Mouse (Mus musculus): ENCODE measurements around the gene Myod1. TPM values are rescaled to one million over a fixed set of nuclear protein-coding genes. Genes with fewer than 3 reads are reported as not detected.

Gene Myod1
- polyA plus RNA-seq, 1 experiment from 2014 or later: 22.0 TPM

- ATAC-seq (ENCODE audit: insufficient number of reproducible peaks, low FRiP score, low TSS enrichment, low read depth): no peak
- no peak overlapping the region for H3K4me3 ChIP-seq (ENCODE audit: low read depth, low read length)
- H3K36me3 ChIP-seq (ENCODE audit: control insufficient read depth, insufficient read depth, low read length): no peaks in the 10 kb centered on the region
- peaks cover 33% of the 10 kb centered on the region for H3K27me3 ChIP-seq (ENCODE audit: control insufficient read depth, insufficient read depth, low read length)
- no peak for DNase-seq (ENCODE audit: low spot score)
- no peak overlapping the region for H3K27ac ChIP-seq (replicated peaks; ENCODE audit: low read depth, low read length)
- no peaks in the 10 kb centered on the region for H3K9me3 ChIP-seq (ENCODE audit: control insufficient read depth, low read length)
- no peak overlapping the region for H3K4me2 ChIP-seq (ENCODE audit: low read depth, severe bottlenecking)
- H3K4me1 ChIP-seq (ENCODE audit: control insufficient read depth, insufficient read depth, low read length): no peaks in the 10 kb centered on the region
- no peak overlapping the region for H3K9ac ChIP-seq (ENCODE audit: low read length)
- WGBS: 56% methylated on average over 9 of the region's 9 CpGs
Measured at GRCm38 (mm10) chr7:46350119-46350702, 26.1 kb upstream of the Myod1 start.

GRCm38 (mm10) chr7:46352748-46353147, 23.5 kb upstream of the Myod1 start:
- no peak overlapping the region for H3K4me2 ChIP-seq (ENCODE audit: low read depth, severe bottlenecking)
- no peaks in the 10 kb centered on the region for H3K36me3 ChIP-seq (ENCODE audit: control insufficient read depth, insufficient read depth, low read length)
- H3K4me1 ChIP-seq (ENCODE audit: control insufficient read depth, insufficient read depth, low read length): no peaks in the 10 kb centered on the region
- H3K9ac ChIP-seq (ENCODE audit: low read length): no peak overlapping the region
- ATAC-seq (ENCODE audit: insufficient number of reproducible peaks, low FRiP score, low TSS enrichment, low read depth) (no peak), DNase-seq (ENCODE audit: low spot score) (no peak)
- 69% methylated on average over 2 of the region's 2 CpGs for WGBS
- H3K4me3 ChIP-seq (ENCODE audit: low read depth, low read length): no peak overlapping the region
- H3K27me3 ChIP-seq (ENCODE audit: control insufficient read depth, insufficient read depth, low read length): peaks cover 29% of the 10 kb centered on the region
- no peak overlapping the region for H3K27ac ChIP-seq (replicated peaks; ENCODE audit: low read depth, low read length)
- H3K9me3 ChIP-seq (ENCODE audit: control insufficient read depth, low read length): no peaks in the 10 kb centered on the region

GRCm38 (mm10) chr7:46353216-46353615, 23.1 kb upstream of the Myod1 start:
- Histone ChIP-seq H3K9me3 (ENCODE audit: control insufficient read depth, low read length) (no peaks in the 10 kb centered on the region), H3K9ac (ENCODE audit: low read length) (no peak overlapping the region), H3K4me3 (ENCODE audit: low read depth, low read length) (no peak overlapping the region), H3K27me3 (ENCODE audit: control insufficient read depth, insufficient read depth, low read length) (peaks cover 25% of the 10 kb centered on the region), H3K4me2 (ENCODE audit: low read depth, severe bottlenecking) (no peak overlapping the region), H3K4me1 (ENCODE audit: control insufficient read depth, insufficient read depth, low read length) (no peaks in the 10 kb centered on the region), H3K36me3 (ENCODE audit: control insufficient read depth, insufficient read depth, low read length) (no peaks in the 10 kb centered on the region), H3K27ac (replicated peaks; ENCODE audit: low read depth, low read length) (no peak overlapping the region)
- ATAC-seq (ENCODE audit: insufficient number of reproducible peaks, low FRiP score, low TSS enrichment, low read depth) (no peak), DNase-seq (ENCODE audit: low spot score) (no peak)
- 46% methylated on average over 8 of the region's 8 CpGs for WGBS

GRCm38 (mm10) chr7:46353875-46354274, 22.4 kb upstream of the Myod1 start:
- H3K9me3 ChIP-seq (ENCODE audit: control insufficient read depth, low read length): no peaks in the 10 kb centered on the region
- H3K4me2 ChIP-seq (ENCODE audit: low read depth, severe bottlenecking): no peak overlapping the region
- H3K9ac ChIP-seq (ENCODE audit: low read length): no peak overlapping the region
- no peak overlapping the region for H3K27ac ChIP-seq (replicated peaks; ENCODE audit: low read depth, low read length)
- H3K4me1 ChIP-seq (ENCODE audit: control insufficient read depth, insufficient read depth, low read length): no peaks in the 10 kb centered on the region
- H3K36me3 ChIP-seq (ENCODE audit: control insufficient read depth, insufficient read depth, low read length): no peaks in the 10 kb centered on the region
- ATAC-seq (ENCODE audit: insufficient number of reproducible peaks, low FRiP score, low TSS enrichment, low read depth): no peak
- peaks cover 19% of the 10 kb centered on the region for H3K27me3 ChIP-seq (ENCODE audit: control insufficient read depth, insufficient read depth, low read length)
- H3K4me3 ChIP-seq (ENCODE audit: low read depth, low read length): no peak overlapping the region
- no peak for DNase-seq (ENCODE audit: low spot score)
- WGBS: 78% methylated on average over 4 of the region's 4 CpGs

GRCm38 (mm10) chr7:46361776-46362175, 14.5 kb upstream of the Myod1 start:
- H3K4me2 ChIP-seq (ENCODE audit: low read depth, severe bottlenecking): no peak overlapping the region
- no peak overlapping the region for H3K4me3 ChIP-seq (ENCODE audit: low read depth, low read length)
- no peaks in the 10 kb centered on the region for H3K27me3 ChIP-seq (ENCODE audit: control insufficient read depth, insufficient read depth, low read length)
- DNase-seq (ENCODE audit: low spot score) (no peak), ATAC-seq (ENCODE audit: insufficient number of reproducible peaks, low FRiP score, low TSS enrichment, low read depth) (no peak)
- no peaks in the 10 kb centered on the region for H3K9me3 ChIP-seq (ENCODE audit: control insufficient read depth, low read length)
- H3K36me3 ChIP-seq (ENCODE audit: control insufficient read depth, insufficient read depth, low read length): no peaks in the 10 kb centered on the region
- H3K4me1 ChIP-seq (ENCODE audit: control insufficient read depth, insufficient read depth, low read length): no peaks in the 10 kb centered on the region
- H3K9ac ChIP-seq (ENCODE audit: low read length): no peak overlapping the region
- no peak overlapping the region for H3K27ac ChIP-seq (replicated peaks; ENCODE audit: low read depth, low read length)

GRCm38 (mm10) chr7:46364154-46364553, 12.1 kb upstream of the Myod1 start:
- WGBS: 64% methylated on average over 4 of the region's 5 CpGs
- no peak overlapping the region for H3K9ac ChIP-seq (ENCODE audit: low read length)

GRCm38 (mm10) chr7:46365810-46366209, 10.5 kb upstream of the Myod1 start:
- Histone ChIP-seq H3K27me3 (ENCODE audit: control insufficient read depth, insufficient read depth, low read length) (no peaks in the 10 kb centered on the region), H3K27ac (replicated peaks; ENCODE audit: low read depth, low read length) (no peak overlapping the region), H3K4me1 (ENCODE audit: control insufficient read depth, insufficient read depth, low read length) (no peaks in the 10 kb centered on the region), H3K9me3 (ENCODE audit: control insufficient read depth, low read length) (no peaks in the 10 kb centered on the region), H3K4me2 (ENCODE audit: low read depth, severe bottlenecking) (no peak overlapping the region), H3K9ac (ENCODE audit: low read length) (no peak overlapping the region), H3K4me3 (ENCODE audit: low read depth, low read length) (no peak overlapping the region), H3K36me3 (ENCODE audit: control insufficient read depth, insufficient read depth, low read length) (no peaks in the 10 kb centered on the region)
- whole genome bisulfite sequencing: 95% methylated on average over 1 of the region's 1 CpGs
- no peak for DNase-seq (ENCODE audit: low spot score)
- no peak for ATAC-seq (ENCODE audit: insufficient number of reproducible peaks, low FRiP score, low TSS enrichment, low read depth)

More at GRCm38 (mm10) chr7:46364154-46364553, 12.1 kb upstream of the Myod1 start:
- no peak overlapping the region for H3K27ac ChIP-seq (replicated peaks; ENCODE audit: low read depth, low read length)
- no peak for DNase-seq (ENCODE audit: low spot score)
- no peak for ATAC-seq (ENCODE audit: insufficient number of reproducible peaks, low FRiP score, low TSS enrichment, low read depth)
- no peak overlapping the region for H3K4me3 ChIP-seq (ENCODE audit: low read depth, low read length)
- no peaks in the 10 kb centered on the region for H3K4me1 ChIP-seq (ENCODE audit: control insufficient read depth, insufficient read depth, low read length)
- no peaks in the 10 kb centered on the region for H3K9me3 ChIP-seq (ENCODE audit: control insufficient read depth, low read length)
- H3K27me3 ChIP-seq (ENCODE audit: control insufficient read depth, insufficient read depth, low read length): no peaks in the 10 kb centered on the region
- H3K36me3 ChIP-seq (ENCODE audit: control insufficient read depth, insufficient read depth, low read length): no peaks in the 10 kb centered on the region
- no peak overlapping the region for H3K4me2 ChIP-seq (ENCODE audit: low read depth, severe bottlenecking)

GRCm38 (mm10) chr7:46371104-46371503, 5.2 kb upstream of the Myod1 start:
- no peak overlapping the region for H3K4me3 ChIP-seq (ENCODE audit: low read depth, low read length)
- WGBS: 69% methylated on average over 4 of the region's 4 CpGs
- H3K9me3 ChIP-seq (ENCODE audit: control insufficient read depth, low read length): no peaks in the 10 kb centered on the region
- no peak overlapping the region for H3K27ac ChIP-seq (replicated peaks; ENCODE audit: low read depth, low read length)
- DNase-seq (ENCODE audit: low spot score) (no peak), ATAC-seq (ENCODE audit: insufficient number of reproducible peaks, low FRiP score, low TSS enrichment, low read depth) (no peak)
- no peaks in the 10 kb centered on the region for H3K4me1 ChIP-seq (ENCODE audit: control insufficient read depth, insufficient read depth, low read length)
- H3K36me3 ChIP-seq (ENCODE audit: control insufficient read depth, insufficient read depth, low read length): no peaks in the 10 kb centered on the region
- no peak overlapping the region for H3K9ac ChIP-seq (ENCODE audit: low read length)
- peaks cover 20% of the 10 kb centered on the region for H3K27me3 ChIP-seq (ENCODE audit: control insufficient read depth, insufficient read depth, low read length)
- H3K4me2 ChIP-seq (ENCODE audit: low read depth, severe bottlenecking): no peak overlapping the region

GRCm38 (mm10) chr7:46377008-46377346, 703 bp downstream of the Myod1 start:
- no peaks in the 10 kb centered on the region for H3K4me1 ChIP-seq (ENCODE audit: control insufficient read depth, insufficient read depth, low read length)
- H3K9ac ChIP-seq (ENCODE audit: low read length): no peak overlapping the region
- DNase-seq (ENCODE audit: low spot score) (peak; percentile 74), ATAC-seq (ENCODE audit: insufficient number of reproducible peaks, low FRiP score, low TSS enrichment, low read depth) (no peak)
- WGBS: under 1% methylated on average over 33 of the region's 33 CpGs
- no peaks in the 10 kb centered on the region for H3K36me3 ChIP-seq (ENCODE audit: control insufficient read depth, insufficient read depth, low read length)
- H3K27me3 ChIP-seq (ENCODE audit: control insufficient read depth, insufficient read depth, low read length): peaks cover 50% of the 10 kb centered on the region
- H3K4me3 ChIP-seq (ENCODE audit: low read depth, low read length): peak overlapping the region; percentile 22
- H3K27ac ChIP-seq (replicated peaks; ENCODE audit: low read depth, low read length): no peak overlapping the region
- H3K4me2 ChIP-seq (ENCODE audit: low read depth, severe bottlenecking): peak overlapping the region; percentile 37
- H3K9me3 ChIP-seq (ENCODE audit: control insufficient read depth, low read length): no peaks in the 10 kb centered on the region

Data from limb, embryonic 11.5 days (tissue).